Mouse (Mus musculus) layer of hippocampus, adult 18-20 months (tissue): Measurements from ENCODE around the gene Parp6. TPM values are rescaled to one million over a fixed set of nuclear protein-coding genes. Genes with fewer than 3 reads are reported as not detected.

Source experiments
- DNase-seq, 2 experiments: peaks; one replicate each; pipeline ENCODE4 v3.0.0; 2022; ENCODE audit warnings: low spot score in 2 of 2
- total RNA-seq, 2 experiments: library from RNA; stranded (reverse); gene quantifications; 2 replicates each; pipeline ENCODE4 v1.2.3; 2021

Gene Parp6
- total RNA-seq, 2 experiments from 2014 or later: 115 to 120 TPM

- DNase-seq: peak; percentile 97 to 98
These were observed 39.0 kb downstream of the Parp6 start, which contains the start of gene Pkm for GRCm38 (mm10) chr9:59655958-59656634. Pkm (plus strand) TSS chr9:59656368.

GRCm38 (mm10) chr9:59656635-59657617, 39.8 kb downstream of the Parp6 start:
- peak; percentile 86 to 89 for DNase-seq

- DNase-seq: no peak
These were observed 41.1 kb downstream of the Parp6 start for GRCm38 (mm10) chr9:59658146-59658545.

- DNase-seq: peak in 1 of 2 experiments; percentile 89
These were observed 42.2 kb downstream of the Parp6 start for GRCm38 (mm10) chr9:59659036-59660026.

GRCm38 (mm10) chr9:59660421-59660820, 43.3 kb downstream of the Parp6 start:
- DNase-seq: no peak

- no peak for DNase-seq
These were observed 44.4 kb downstream of the Parp6 start for GRCm38 (mm10) chr9:59661298-59661975.

GRCm38 (mm10) chr9:59663226-59663625, 46.1 kb downstream of the Parp6 start:
- DNase-seq: no peak

- DNase-seq: no peak
These were observed 46.9 kb downstream of the Parp6 start for GRCm38 (mm10) chr9:59663957-59664356.

- no peak for DNase-seq
These were observed 47.7 kb downstream of the Parp6 start for GRCm38 (mm10) chr9:59664664-59665256.

- no peak for DNase-seq
These were observed 48.9 kb downstream of the Parp6 start for GRCm38 (mm10) chr9:59666016-59666415.

- DNase-seq: no peak
These were observed 49.7 kb downstream of the Parp6 start for GRCm38 (mm10) chr9:59666813-59667212.

GRCm38 (mm10) chr9:59667250-59667649, 50.2 kb downstream of the Parp6 start:
- DNase-seq: peak in 1 of 2 experiments; percentile 81

GRCm38 (mm10) chr9:59667904-59668303, 50.8 kb downstream of the Parp6 start:
- DNase-seq: no peak

GRCm38 (mm10) chr9:59668473-59668872, 51.4 kb downstream of the Parp6 start:
- DNase-seq: no peak

GRCm38 (mm10) chr9:59669172-59669571, 52.1 kb downstream of the Parp6 start:
- DNase-seq: no peak

GRCm38 (mm10) chr9:59672195-59672894, 55.3 kb downstream of the Parp6 start:
- DNase-seq: no peak

GRCm38 (mm10) chr9:59673427-59673826, 56.3 kb downstream of the Parp6 start:
- no peak for DNase-seq

GRCm38 (mm10) chr9:59675598-59675997, 58.5 kb downstream of the Parp6 start:
- no peak for DNase-seq

GRCm38 (mm10) chr9:59678313-59678712, 61.2 kb downstream of the Parp6 start:
- no peak for DNase-seq
